Mouse (Mus musculus) intestine, embryonic 14.5 days (tissue): Measurements from ENCODE around the gene Tead4. TPM values are rescaled to one million over a fixed set of nuclear protein-coding genes. Genes with fewer than 3 reads are reported as not detected.

Experiments
- ATAC-seq: fragments of 200-750 bp; cut with Nextera tagmentation; replicated peaks from 2 replicates; pipeline ENCODE4 v1.8.0; 2017; ENCODE audit warnings: low read depth, moderate number of reproducible peaks, moderate TSS enrichment, moderate library complexity; ENCODE audit not compliant: low FRiP score, low TSS enrichment
- DNase-seq: peaks from one replicate; pipeline ENCODE4 v3.0.0-alpha.2; 2018; ENCODE audit warnings: low spot score
- H3K27ac ChIP-seq: fragments of 300-500 bp; sonication (generic); 2 replicates; pipeline ENCODE4 v1.5.1; 2014; ENCODE audit warnings: low read depth, mild to moderate bottlenecking, control low read depth
- H3K27me3 ChIP-seq: fragments of 300-500 bp; sonication (generic); replicated peaks from 2 replicates; pipeline ENCODE4 v1.6.1; 2014; ENCODE audit warnings: low read length, control low read depth; ENCODE audit not compliant: control insufficient read depth, insufficient read depth
- H3K36me3 ChIP-seq: fragments of 300-500 bp; sonication (generic); 2 replicates; pipeline ENCODE4 v1.6.1; 2014; ENCODE audit warnings: low read length, control low read depth; ENCODE audit not compliant: control insufficient read depth, insufficient read depth
- H3K4me1 ChIP-seq: fragments of 300-500 bp; sonication (generic); replicated peaks from 2 replicates; pipeline ENCODE4 v1.6.1; 2014; ENCODE audit warnings: low read length, control low read depth, mixed read lengths; ENCODE audit not compliant: control insufficient read depth, insufficient read depth
- H3K4me2 ChIP-seq: fragments of 300-500 bp; sonication (generic); 2 replicates; pipeline ENCODE4 v1.6.1; 2014; ENCODE audit warnings: low read length
- H3K4me3 ChIP-seq: fragments of 300-500 bp; sonication (generic); 2 replicates; pipeline ENCODE4 v1.5.1; 2014; ENCODE audit warnings: low read depth, low read length, control low read depth, mixed read lengths
- H3K9ac ChIP-seq: fragments of 300-500 bp; sonication (generic); 2 replicates; pipeline ENCODE4 v1.6.1; 2014; ENCODE audit warnings: mild to moderate bottlenecking, low read length
- H3K9me3 ChIP-seq: fragments of 300-500 bp; sonication (generic); 2 replicates; pipeline ENCODE4 v1.6.1; 2016; ENCODE audit warnings: low read length, control low read depth; ENCODE audit not compliant: control insufficient read depth
- WGBS: fragments of 180-500 bp; shearing (Covaris S2); extraction: QIAGEN DNeasy Blood & Tissue Kit; methylation state at CpG from one replicate; pipeline ENCODE4 v1.1.7; 2014; 5-methylcytosine and 5-hydroxymethylcytosine counted together
- polyA plus RNA-seq: library from polyadenylated mRNA; unstranded; fragments of >200 nt; fragmentation: Nextera tagmentation; extraction: Ambion mirVana; gene quantifications from 2 replicates; pipeline ENCODE4 v1.2.1, GENCODE M21; 2014

Gene Tead4
- polyA plus RNA-seq, 1 experiment from 2014 or later, result 1.7 TPM

- Histone ChIP-seq H3K4me1 (no peaks in the 10 kb centered on the region), H3K9me3 (no peaks in the 10 kb centered on the region), H3K9ac (no peak overlapping the region), H3K4me2 (no peak overlapping the region), H3K27ac (no peak overlapping the region), H3K27me3 (no peaks in the 10 kb centered on the region), H3K36me3 (no peaks in the 10 kb centered on the region), H3K4me3 (no peak overlapping the region)
- ATAC-seq (no peak), DNase-seq (no peak)
- 84% methylated on average over 8 of the region's 8 CpGs for WGBS
Measured at GRCm38 (mm10) chr6:128264870-128265526, 35.6 kb downstream of the Tead4 start.

GRCm38 (mm10) chr6:128261486-128261885 lies 39.1 kb downstream of the Tead4 start:
- H3K4me1 ChIP-seq, result no peaks in the 10 kb centered on the region

GRCm38 (mm10) chr6:128259252-128259651 lies 41.4 kb downstream of the Tead4 start:
- no peaks in the 10 kb centered on the region; the same call in 1 of the 2 replicates for H3K4me1 ChIP-seq
- H3K27ac ChIP-seq, result no peak overlapping the region
- H3K36me3 ChIP-seq, result no peaks in the 10 kb centered on the region
- WGBS, result 92% methylated on average over 3 of the region's 3 CpGs
- ATAC-seq, result no peak
- no peaks in the 10 kb centered on the region for H3K9me3 ChIP-seq
- no peak overlapping the region for H3K4me2 ChIP-seq
- no peaks in the 10 kb centered on the region for H3K27me3 ChIP-seq
- no peak for DNase-seq
- H3K4me3 ChIP-seq, result no peak overlapping the region
- no peak overlapping the region for H3K9ac ChIP-seq

More at GRCm38 (mm10) chr6:128261486-128261885, 39.1 kb downstream of the Tead4 start:
- Histone ChIP-seq H3K36me3 (no peaks in the 10 kb centered on the region), H3K9me3 (no peaks in the 10 kb centered on the region), H3K4me2 (no peak overlapping the region), H3K27me3 (no peaks in the 10 kb centered on the region), H3K4me3 (no peak overlapping the region), H3K27ac (no peak overlapping the region), H3K9ac (no peak overlapping the region)
- DNase-seq, result no peak
- ATAC-seq, result no peak
- 42% methylated on average over 1 of the region's 1 CpGs for WGBS

- Histone ChIP-seq H3K36me3 (no peaks in the 10 kb centered on the region), H3K4me1 (no peaks in the 10 kb centered on the region; the same call in 1 of the 2 replicates), H3K4me2 (no peak overlapping the region), H3K9ac (no peak overlapping the region), H3K9me3 (no peaks in the 10 kb centered on the region), H3K4me3 (no peak overlapping the region), H3K27ac (no peak overlapping the region), H3K27me3 (no peaks in the 10 kb centered on the region)
- ATAC-seq (no peak), DNase-seq (no peak)
- WGBS, result 55% methylated on average over 2 of the region's 2 CpGs
Measured at GRCm38 (mm10) chr6:128255941-128256340, 44.7 kb downstream of the Tead4 start.

GRCm38 (mm10) chr6:128255292-128255691 lies 45.3 kb downstream of the Tead4 start:
- DNase-seq, result no peak
- Histone ChIP-seq H3K4me1 (no peaks in the 10 kb centered on the region; the same call in 1 of the 2 replicates), H3K9me3 (no peaks in the 10 kb centered on the region), H3K27me3 (no peaks in the 10 kb centered on the region), H3K9ac (no peak overlapping the region), H3K4me3 (no peak overlapping the region), H3K36me3 (no peaks in the 10 kb centered on the region), H3K27ac (no peak overlapping the region), H3K4me2 (no peak overlapping the region)
- ATAC-seq, result no peak
- 72% methylated on average over 4 of the region's 4 CpGs for WGBS

DNA sequence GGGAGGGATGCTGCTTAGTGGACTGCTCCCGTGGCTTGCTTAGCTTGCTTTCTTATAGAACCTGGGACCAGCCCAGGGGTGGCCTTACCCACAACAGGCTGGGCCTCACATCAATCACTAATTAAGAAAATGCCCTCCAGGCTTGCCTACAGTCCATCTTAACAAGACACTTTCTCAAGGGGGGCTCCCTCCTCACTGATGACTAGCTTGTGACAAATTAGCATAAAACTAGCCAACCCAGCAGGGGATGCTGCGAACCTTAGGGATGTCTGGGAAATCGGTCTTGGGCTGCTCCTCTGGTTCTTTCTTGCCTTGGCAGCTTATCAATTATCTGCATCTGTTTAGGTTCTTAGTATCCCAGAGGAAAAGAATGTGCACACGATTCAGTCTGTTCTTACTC lies 46.1 kb downstream of the Tead4 start:
- Histone ChIP-seq H3K4me1 (no peaks in the 10 kb centered on the region; the same call in 1 of the 2 replicates), H3K36me3 (no peaks in the 10 kb centered on the region), H3K9ac (no peak overlapping the region), H3K27ac (no peak overlapping the region), H3K27me3 (no peaks in the 10 kb centered on the region), H3K9me3 (no peaks in the 10 kb centered on the region), H3K4me2 (no peak overlapping the region), H3K4me3 (no peak overlapping the region)
- DNase-seq, result no peak
- ATAC-seq, result no peak
- WGBS, result 63% methylated on average over 4 of the region's 4 CpGs

- H3K4me1 ChIP-seq, result no peaks in the 10 kb centered on the region; the same call in 1 of the 2 replicates
- no peaks in the 10 kb centered on the region for H3K36me3 ChIP-seq
- WGBS, result 75% methylated on average over 2 of the region's 2 CpGs
- no peak for ATAC-seq
- no peak for DNase-seq
- no peaks in the 10 kb centered on the region for H3K9me3 ChIP-seq
- no peak overlapping the region for H3K27ac ChIP-seq
- H3K27me3 ChIP-seq, result no peaks in the 10 kb centered on the region
- H3K9ac ChIP-seq, result no peak overlapping the region
- no peak overlapping the region for H3K4me2 ChIP-seq
- no peak overlapping the region for H3K4me3 ChIP-seq
Measured at GRCm38 (mm10) chr6:128253111-128253510, 47.5 kb downstream of the Tead4 start.

- no peaks in the 10 kb centered on the region for H3K27me3 ChIP-seq
- H3K9me3 ChIP-seq, result no peaks in the 10 kb centered on the region
- no peak overlapping the region for H3K27ac ChIP-seq
- ATAC-seq (no peak), DNase-seq (no peak)
- no peak overlapping the region for H3K4me3 ChIP-seq
- WGBS, result 78% methylated on average over 5 of the region's 5 CpGs
- H3K4me1 ChIP-seq, result no peaks in the 10 kb centered on the region; the same call in 1 of the 2 replicates
- H3K4me2 ChIP-seq, result no peak overlapping the region
- no peak overlapping the region for H3K9ac ChIP-seq
- no peaks in the 10 kb centered on the region for H3K36me3 ChIP-seq
Measured at GRCm38 (mm10) chr6:128250596-128250995, 50.0 kb downstream of the Tead4 start.
